Mouse (Mus musculus) myocyte (in vitro differentiated cells): ENCODE data around the gene Sh3rf1. TPM values are rescaled to one million over a fixed set of nuclear protein-coding genes. Genes with fewer than 3 reads are reported as not detected.

Experiments
- H3K27me3 ChIP-seq: one replicate; pipeline ENCODE4 v1.6.1; 2011; ENCODE audit not compliant: control insufficient read depth, insufficient read depth, insufficient read length
- H3K36me3 ChIP-seq: one replicate; pipeline ENCODE4 v1.6.1; 2011; ENCODE audit not compliant: control insufficient read depth, insufficient read depth
- H3K4me2 ChIP-seq: one replicate; pipeline ENCODE4 v1.6.1; 2011; ENCODE audit warnings: low read depth, control low read depth
- H3K4me3 ChIP-seq: one replicate; pipeline ENCODE4 v1.5.1; 2011; ENCODE audit warnings: mild to moderate bottlenecking, control low read depth, moderate library complexity
- H3K79me2 ChIP-seq: one replicate; pipeline ENCODE4 v1.6.1; 2011; ENCODE audit not compliant: control insufficient read depth, insufficient read depth
- H3ac ChIP-seq: one replicate; pipeline ENCODE4 v1.6.1; 2011; ENCODE audit not compliant: control insufficient read depth, insufficient read length
- CEBPB ChIP-seq: IDR thresholded peaks from 2 replicates; pipeline ENCODE4 v1.6.1; 2011; ENCODE audit warnings: mild to moderate bottlenecking, moderate library complexity; ENCODE audit not compliant: poor library complexity, insufficient read depth, severe bottlenecking
- E2F4 ChIP-seq: IDR thresholded peaks from one replicate; pipeline ENCODE4 v1.6.1; 2011; ENCODE audit warnings: mild to moderate bottlenecking, control low read depth, moderate library complexity; ENCODE audit not compliant: insufficient read depth
- MAX ChIP-seq: IDR thresholded peaks from one replicate; pipeline ENCODE4 v1.6.1; 2011; ENCODE audit warnings: low read depth, mild to moderate bottlenecking, control low read depth
- MYOD1 ChIP-seq, 3 experiments: IDR thresholded peaks; one replicate each; pipeline ENCODE4 v1.6.1; 2011; ENCODE audit warnings: control low read depth in 2 of 3, low read depth in 2 of 3, mild to moderate bottlenecking in 2 of 3, moderate library complexity in 1 of 3; ENCODE audit not compliant: insufficient read length in 2 of 3, control insufficient read depth in 1 of 3
- MYOG ChIP-seq, 3 experiments: IDR thresholded peaks; one replicate each; pipeline ENCODE4 v1.6.1; 2011; ENCODE audit warnings: control low read depth in 2 of 3, low read depth in 2 of 3, mild to moderate bottlenecking in 2 of 3; ENCODE audit not compliant: insufficient read length in 2 of 3, control insufficient read depth in 1 of 3, insufficient read depth in 1 of 3
- POLR2A ChIP-seq: IDR thresholded peaks from one replicate; pipeline ENCODE4 v1.6.1; 2011; ENCODE audit warnings: low read depth, mild to moderate bottlenecking, control low read depth, moderate library complexity; ENCODE audit not compliant: insufficient read length
- POLR2AphosphoS2 ChIP-seq: IDR thresholded peaks from one replicate; pipeline ENCODE4 v1.6.1; 2011; ENCODE audit warnings: low read depth, control low read depth; ENCODE audit not compliant: insufficient read length
- REST ChIP-seq: IDR thresholded peaks from one replicate; pipeline ENCODE4 v1.6.1; 2011; ENCODE audit warnings: mild to moderate bottlenecking, control low read depth, moderate library complexity; ENCODE audit not compliant: insufficient read depth, insufficient read length
- SRF ChIP-seq: IDR thresholded peaks from one replicate; pipeline ENCODE4 v1.6.1; 2011; ENCODE audit warnings: low read depth; ENCODE audit not compliant: control insufficient read depth, insufficient read length
- TCF12 ChIP-seq: IDR thresholded peaks from one replicate; pipeline ENCODE4 v1.6.1; 2011; ENCODE audit warnings: mild to moderate bottlenecking, control low read depth; ENCODE audit not compliant: poor library complexity, insufficient read depth, severe bottlenecking
- TCF3 ChIP-seq: IDR thresholded peaks from one replicate; pipeline ENCODE4 v1.6.1; 2011; ENCODE audit warnings: low read depth, control low read depth; ENCODE audit not compliant: insufficient read length
- USF1 ChIP-seq: IDR thresholded peaks from one replicate; pipeline ENCODE4 v1.6.1; 2011; ENCODE audit warnings: low read depth, mild to moderate bottlenecking, control low read depth, moderate library complexity
- polyA plus RNA-seq: library from polyadenylated mRNA; unstranded; fragments of >200 nt; fragmentation: generic; extraction: Trizol; gene quantifications from one replicate; pipeline ENCODE4 v1.2.1, GENCODE M21; 2012; ENCODE audit warnings: missing spikeins

The Sh3rf1 gene
- polyA plus RNA-seq, 1 experiment = 4.2 TPM

DNA sequence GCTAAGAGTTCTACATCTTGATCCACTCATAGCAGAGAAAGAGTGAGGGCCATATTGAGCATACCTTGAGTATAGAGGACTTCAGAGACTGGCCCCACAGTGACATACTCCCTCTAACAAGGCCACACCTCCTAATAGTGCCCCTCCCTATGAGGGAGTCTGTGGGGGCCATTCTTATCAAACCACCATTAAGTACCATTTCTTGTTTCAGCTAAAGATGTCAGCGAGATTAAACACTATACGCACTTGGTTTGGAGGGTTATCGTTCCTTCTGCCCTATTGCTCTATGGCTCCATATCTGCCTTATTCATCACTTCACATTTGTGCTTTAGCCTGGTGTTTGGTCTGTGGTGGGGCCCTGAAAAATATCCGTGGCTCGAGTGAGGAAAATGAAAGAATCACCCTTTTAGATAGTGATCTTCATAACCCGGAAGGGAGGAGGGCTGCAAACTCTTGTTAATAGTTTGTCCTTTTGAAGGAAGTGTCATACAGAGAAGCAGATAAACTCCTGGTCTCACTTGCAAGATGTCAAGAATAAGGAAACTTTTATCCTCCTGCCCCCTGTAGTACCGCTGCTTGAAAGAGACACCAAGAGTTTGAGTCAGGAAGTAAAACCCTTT, 81.9 kb downstream of the Sh3rf1 start:
- no peak overlapping the region for H3K4me2 ChIP-seq
- H3K36me3 ChIP-seq = no peaks in the 10 kb centered on the region
- no peak for TF ChIP-seq CEBPB
- H3K79me2 ChIP-seq = no peaks in the 10 kb centered on the region
- H3K27me3 ChIP-seq = no peaks in the 10 kb centered on the region
- H3ac ChIP-seq = no peak overlapping the region
- no peak overlapping the region for H3K4me3 ChIP-seq

DNA sequence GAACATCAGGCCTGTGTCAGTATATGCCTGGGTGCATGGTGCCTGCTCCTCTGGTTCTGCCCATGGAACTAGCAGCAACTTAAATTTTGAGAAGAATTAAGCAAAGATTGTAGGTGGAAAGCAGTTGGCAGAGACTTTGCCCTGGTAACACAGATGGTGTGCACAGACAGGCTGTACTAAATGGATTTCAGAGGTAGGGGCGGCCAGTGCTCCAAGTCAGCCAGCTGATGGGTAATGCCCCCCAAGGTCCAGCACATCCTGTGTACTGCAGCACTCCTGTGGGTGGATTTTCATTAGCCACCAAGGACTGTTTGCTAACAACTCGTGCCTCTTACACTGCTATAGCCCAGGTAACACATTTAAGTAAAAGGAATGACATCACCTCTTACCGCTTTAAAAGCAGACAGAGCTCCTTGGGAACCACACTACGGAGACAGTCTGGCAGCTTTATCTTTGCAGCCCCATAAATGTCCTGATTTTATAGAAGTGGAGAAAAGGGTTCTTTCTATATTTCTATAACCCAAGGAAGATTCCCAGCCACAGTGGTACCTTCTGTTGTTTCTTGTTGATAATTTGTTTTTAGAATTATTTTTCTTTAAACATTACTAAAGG, 82.9 kb downstream of the Sh3rf1 start:
- Histone ChIP-seq H3K79me2 (no peaks in the 10 kb centered on the region), H3K4me2 (no peak overlapping the region), H3ac (no peak overlapping the region), H3K27me3 (no peaks in the 10 kb centered on the region), H3K36me3 (no peaks in the 10 kb centered on the region), H3K4me3 (no peak overlapping the region)
- no peak for TF ChIP-seq SRF
- no peak for TF ChIP-seq MYOG (IDR thresholded peaks at IDR 0.05; ENCODE audit: control insufficient read depth in 1 of 3, insufficient read depth in 1 of 3, insufficient read length in 2 of 3, low read depth in 2 of 3)
- no peak for TF ChIP-seq CEBPB
- no peak for TF ChIP-seq TCF12
- TF ChIP-seq REST = no peak
- no peak for TF ChIP-seq POLR2AphosphoS2
- no peak for TF ChIP-seq TCF3

DNA sequence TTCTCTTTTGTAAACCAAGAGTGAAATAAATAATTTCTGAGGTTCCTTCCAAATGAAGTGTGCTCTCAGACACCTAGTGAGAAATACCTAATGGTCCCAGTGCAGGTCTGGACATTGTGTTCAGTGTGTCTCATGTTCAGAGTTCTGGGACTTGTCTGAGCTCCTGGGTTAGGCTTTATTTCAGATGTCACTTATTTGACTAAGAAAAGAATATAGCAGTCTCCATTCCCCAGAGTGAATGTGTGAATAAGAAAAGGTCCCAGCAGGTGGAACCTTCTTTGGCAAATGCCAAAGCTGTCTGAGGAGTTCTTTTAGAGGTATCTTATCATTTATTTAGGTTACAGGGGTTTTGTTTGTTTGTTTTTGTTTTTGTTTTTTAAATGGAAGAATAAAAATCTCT, 85.2 kb downstream of the Sh3rf1 start:
- Histone ChIP-seq H3K36me3 (no peaks in the 10 kb centered on the region), H3K4me3 (no peak overlapping the region), H3ac (no peak overlapping the region), H3K4me2 (no peak overlapping the region), H3K27me3 (no peaks in the 10 kb centered on the region), H3K79me2 (no peaks in the 10 kb centered on the region)
- TF ChIP-seq MYOG (IDR thresholded peaks at IDR 0.05; ENCODE audit: control insufficient read depth in 1 of 3, insufficient read depth in 1 of 3, insufficient read length in 2 of 3, low read depth in 2 of 3) (no peak), TCF12 (no peak), POLR2AphosphoS2 (no peak)

DNA sequence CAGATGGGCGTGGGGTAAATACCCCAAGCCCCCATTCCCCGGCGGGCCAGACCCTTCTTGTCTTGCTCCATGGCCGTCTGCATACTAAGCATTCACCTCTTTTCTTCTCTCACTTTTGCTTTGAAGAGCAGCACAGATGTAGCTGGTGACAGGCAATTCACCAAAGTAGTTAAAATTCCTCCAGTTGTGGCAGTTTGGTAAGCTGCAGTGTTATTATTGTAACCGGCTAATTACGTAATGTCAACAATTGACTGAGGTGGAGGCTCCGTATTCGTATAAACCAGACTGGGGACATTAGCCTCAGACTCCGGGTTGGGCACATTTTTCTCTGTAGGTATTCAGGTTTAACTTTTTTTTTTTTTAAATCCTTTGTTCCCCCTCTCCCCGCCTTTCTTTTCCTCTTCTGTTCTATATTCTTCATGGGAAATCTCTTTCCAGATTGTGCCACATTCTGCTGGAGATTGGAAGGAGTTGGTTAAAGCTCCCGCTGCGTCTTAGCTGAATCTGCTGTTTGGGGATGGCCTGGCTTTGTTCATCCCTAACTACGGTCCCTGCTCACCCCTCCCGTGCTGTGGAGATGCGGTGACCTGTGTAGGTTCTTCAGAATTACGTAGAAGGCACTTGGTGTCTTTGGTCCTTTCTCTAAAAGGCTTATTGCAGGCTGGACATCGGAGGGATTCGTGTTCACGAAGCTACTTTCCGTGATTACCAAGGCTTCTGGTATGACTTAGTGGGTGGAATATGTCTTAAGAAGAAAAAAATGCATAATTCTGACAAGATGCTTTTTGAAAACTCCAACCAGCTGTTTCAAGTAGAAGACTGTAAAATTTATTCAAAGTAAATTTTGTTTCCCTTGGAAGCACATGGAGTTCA, 86.1 kb downstream of the Sh3rf1 start:
- Histone ChIP-seq H3K79me2 (no peaks in the 10 kb centered on the region), H3K27me3 (no peaks in the 10 kb centered on the region), H3K36me3 (no peaks in the 10 kb centered on the region), H3ac (no peak overlapping the region), H3K4me3 (no peak overlapping the region), H3K4me2 (no peak overlapping the region)
- no peak for TF ChIP-seq MYOG (IDR thresholded peaks at IDR 0.05; ENCODE audit: control insufficient read depth in 1 of 3, insufficient read depth in 1 of 3, insufficient read length in 2 of 3, low read depth in 2 of 3)
- TF ChIP-seq MYOD1 (IDR thresholded peaks at IDR 0.05; ENCODE audit: control insufficient read depth in 1 of 3, insufficient read length in 2 of 3, low read depth in 2 of 3) = no peak
- no peak for TF ChIP-seq MAX
- TF ChIP-seq TCF12 = no peak
- no peak for TF ChIP-seq USF1
- no peak for TF ChIP-seq REST

DNA sequence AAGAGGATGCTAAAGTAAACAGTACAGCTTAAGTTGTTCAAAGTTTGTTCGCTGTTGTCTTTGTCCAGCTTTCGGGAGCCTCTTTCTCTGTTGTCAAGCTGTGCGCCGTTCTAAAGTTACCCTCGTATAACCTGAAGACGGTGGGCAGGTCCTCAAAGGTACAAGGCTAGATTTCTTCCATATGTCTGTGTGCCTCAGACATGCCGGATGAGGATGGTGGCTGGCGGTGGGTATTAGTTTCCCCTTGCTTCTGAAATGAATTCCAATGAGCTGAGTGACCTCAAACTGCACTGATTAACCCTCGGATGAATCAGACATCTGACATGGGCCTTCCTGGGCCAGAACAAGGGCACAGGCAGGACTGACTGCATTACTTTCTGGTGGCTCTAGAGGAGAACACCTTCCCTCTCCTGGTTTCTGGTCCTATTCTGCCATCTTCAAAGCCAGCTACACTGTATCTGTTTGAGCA, 86.8 kb downstream of the Sh3rf1 start:
- no peaks in the 10 kb centered on the region for H3K36me3 ChIP-seq
- no peak overlapping the region for H3K4me2 ChIP-seq
- no peaks in the 10 kb centered on the region for H3K79me2 ChIP-seq
- H3ac ChIP-seq = no peak overlapping the region
- TF ChIP-seq TCF12 (no peak), USF1 (no peak), CEBPB (no peak), E2F4 (no peak), POLR2A (no peak), MAX (no peak), MYOG (IDR thresholded peaks at IDR 0.05; ENCODE audit: control insufficient read depth in 1 of 3, insufficient read depth in 1 of 3, insufficient read length in 2 of 3, low read depth in 2 of 3) (no peak)
- H3K27me3 ChIP-seq = no peaks in the 10 kb centered on the region
- H3K4me3 ChIP-seq = no peak overlapping the region
